Mouse (Mus musculus) liver, embryonic 15.5 days (tissue): ENCODE measurements around the gene Il17rc. TPM values are rescaled to one million over a fixed set of nuclear protein-coding genes. Genes with fewer than 3 reads are reported as not detected.
A peak's percentile ranks its signal among the peaks of the same experiment; 100 is the strongest.

Experiments used
- ATAC-seq: fragments of 200-750 bp; cut with Nextera tagmentation; 2 replicates; pipeline ENCODE4 v1.8.0; 2017; ENCODE audit warnings: moderate number of reproducible peaks, mild to moderate bottlenecking, moderate library complexity; ENCODE audit not compliant: insufficient read depth
- H3K27ac ChIP-seq: fragments of 300-500 bp; sonication (generic); replicated peaks from 2 replicates; pipeline ENCODE4 v1.5.1; 2015; ENCODE audit warnings: mild to moderate bottlenecking, inconsistent platforms
- H3K27me3 ChIP-seq: fragments of 300-500 bp; sonication (generic); 2 replicates; pipeline ENCODE4 v1.6.1; 2015; ENCODE audit warnings: mild to moderate bottlenecking, inconsistent platforms
- H3K36me3 ChIP-seq: fragments of 300-500 bp; sonication (generic); replicated peaks from 2 replicates; pipeline ENCODE4 v1.6.1; 2015; ENCODE audit warnings: moderate library complexity, mild to moderate bottlenecking, inconsistent platforms
- H3K4me1 ChIP-seq: fragments of 300-500 bp; sonication (generic); replicated peaks from 2 replicates; pipeline ENCODE4 v1.6.1; 2015; ENCODE audit warnings: inconsistent platforms
- H3K4me2 ChIP-seq: fragments of 300-500 bp; sonication (generic); 2 replicates; pipeline ENCODE4 v1.6.1; 2015; ENCODE audit warnings: moderate library complexity, mild to moderate bottlenecking, inconsistent platforms
- H3K4me3 ChIP-seq: fragments of 300-500 bp; sonication (generic); replicated peaks from 2 replicates; pipeline ENCODE4 v1.5.1; 2015; ENCODE audit warnings: mild to moderate bottlenecking, inconsistent platforms
- H3K9ac ChIP-seq: fragments of 300-500 bp; sonication (generic); 2 replicates; pipeline ENCODE4 v1.6.1; 2015; ENCODE audit warnings: moderate library complexity, mild to moderate bottlenecking, inconsistent platforms
- H3K9me3 ChIP-seq: fragments of 300-500 bp; sonication (generic); replicated peaks from 2 replicates; pipeline ENCODE4 v1.6.1; 2016; ENCODE audit warnings: inconsistent platforms
- WGBS: fragments of 180-500 bp; shearing (Covaris S2); methylation state at CpG from one replicate; pipeline ENCODE4 v1.1.7; 2015; ENCODE audit warnings: mixed read lengths; ENCODE audit not compliant: insufficient replicate concordance; 5-methylcytosine and 5-hydroxymethylcytosine counted together
- polyA plus RNA-seq: library from polyadenylated mRNA; unstranded; fragments of >200 nt; fragmentation: Nextera tagmentation; extraction: Ambion mirVana; gene quantifications from 2 replicates; pipeline ENCODE4 v1.2.1, GENCODE M21; 2015

The Il17rc gene
- polyA plus RNA-seq, 1 experiment from 2014 or later: 9.1 TPM

- Histone ChIP-seq H3K4me3 (peak overlapping the region; percentile 53), H3K9ac (no peak overlapping the region; the same call in 1 of the 2 replicates), H3K27ac (no peak overlapping the region), H3K4me2 (peak overlapping the region; percentile 80), H3K27me3 (peaks cover 57% of the 10 kb centered on the region), H3K4me1 (peaks cover 19% of the 10 kb centered on the region), H3K9me3 (no peaks in the 10 kb centered on the region), H3K36me3 (no peaks in the 10 kb centered on the region)
- no peak for ATAC-seq
- 37% methylated on average over 28 of the region's 28 CpGs for WGBS
Measured at GRCm38 (mm10) chr6:113495071-113495675, 23.9 kb downstream of the Il17rc start.

- ATAC-seq: no peak
- no peak overlapping the region for H3K4me3 ChIP-seq
- WGBS: 29% methylated on average over 6 of the region's 6 CpGs
Measured at GRCm38 (mm10) chr6:113499346-113499745, 28.1 kb downstream of the Il17rc start.

GRCm38 (mm10) chr6:113501388-113502084 is 30.3 kb downstream of the Il17rc start, which contains the start of gene Prrt3:
Prrt3 (minus strand) TSS chr6:113501931.
- Histone ChIP-seq H3K9me3 (no peaks in the 10 kb centered on the region), H3K4me3 (no peak within 1 kb of the TSS), H3K27ac (no peak within 1 kb of the TSS), H3K9ac (no peak within 1 kb of the TSS), H3K36me3 (no peaks in the 10 kb centered on the region), H3K4me1 (no peaks in the 10 kb centered on the region), H3K4me2 (no peak within 1 kb of the TSS), H3K27me3 (peaks cover 62% of the 10 kb centered on the region)
- 9% methylated on average over 32 of the region's 32 CpGs for WGBS
- ATAC-seq: no peak

More at GRCm38 (mm10) chr6:113499346-113499745, 28.1 kb downstream of the Il17rc start:
- H3K9me3 ChIP-seq: no peaks in the 10 kb centered on the region
- peaks cover 12% of the 10 kb centered on the region for H3K4me1 ChIP-seq
- peaks cover 84% of the 10 kb centered on the region for H3K27me3 ChIP-seq
- no peak overlapping the region for H3K4me2 ChIP-seq
- H3K36me3 ChIP-seq: no peaks in the 10 kb centered on the region
- no peak overlapping the region for H3K9ac ChIP-seq
- no peak overlapping the region for H3K27ac ChIP-seq

- no peak overlapping the region for H3K9ac ChIP-seq
- H3K4me2 ChIP-seq: no peak overlapping the region
- no peaks in the 10 kb centered on the region for H3K9me3 ChIP-seq
- no peak for ATAC-seq
- no peaks in the 10 kb centered on the region for H3K36me3 ChIP-seq
- no peak overlapping the region for H3K27ac ChIP-seq
- 56% methylated on average over 2 of the region's 2 CpGs for WGBS
- no peak overlapping the region for H3K4me3 ChIP-seq
- no peaks in the 10 kb centered on the region for H3K4me1 ChIP-seq
- H3K27me3 ChIP-seq: peaks cover 50% of the 10 kb centered on the region
Measured at GRCm38 (mm10) chr6:113502801-113503200, 31.6 kb downstream of the Il17rc start.

- Histone ChIP-seq H3K27me3 (peaks cover 24% of the 10 kb centered on the region), H3K4me3 (no peak overlapping the region), H3K9me3 (no peaks in the 10 kb centered on the region), H3K9ac (no peak overlapping the region), H3K4me1 (0 out of 2 replicates have a peak, but pooled peaks cover 3% of the 10 kb centered on the region), H3K4me2 (no peak overlapping the region), H3K36me3 (no peaks in the 10 kb centered on the region), H3K27ac (no peak overlapping the region)
- WGBS: 59% methylated on average over 1 of the region's 1 CpGs
- no peak for ATAC-seq
Measured at GRCm38 (mm10) chr6:113505689-113506088, 34.5 kb downstream of the Il17rc start.

GRCm38 (mm10) chr6:113507130-113507529 is 35.9 kb downstream of the Il17rc start:
- Histone ChIP-seq H3K27me3 (peaks cover 10% of the 10 kb centered on the region), H3K27ac (no peak overlapping the region), H3K9me3 (no peaks in the 10 kb centered on the region), H3K9ac (no peak overlapping the region), H3K4me1 (0 out of 2 replicates have a peak, but pooled peaks cover 3% of the 10 kb centered on the region), H3K4me2 (no peak overlapping the region), H3K4me3 (no peak overlapping the region), H3K36me3 (no peaks in the 10 kb centered on the region)
- no peak for ATAC-seq

- no peak for ATAC-seq
- Histone ChIP-seq H3K9me3 (no peaks in the 10 kb centered on the region), H3K4me1 (0 out of 2 replicates have a peak, but pooled peaks cover 3% of the 10 kb centered on the region)
Measured at GRCm38 (mm10) chr6:113508272-113508946, 37.2 kb downstream of the Il17rc start.

GRCm38 (mm10) chr6:113508947-113509280 is 37.7 kb downstream of the Il17rc start:
- Histone ChIP-seq H3K36me3 (peaks cover 9% of the 10 kb centered on the region), H3K27me3 (no peaks in the 10 kb centered on the region), H3K4me2 (no peak overlapping the region), H3K4me3 (no peak overlapping the region), H3K9ac (no peak overlapping the region), H3K4me1 (0 out of 2 replicates have a peak, but pooled peaks cover 3% of the 10 kb centered on the region), H3K27ac (no peak overlapping the region), H3K9me3 (no peaks in the 10 kb centered on the region)
- 50% methylated on average over 5 of the region's 5 CpGs for WGBS
- no peak for ATAC-seq

More at GRCm38 (mm10) chr6:113508272-113508946, 37.2 kb downstream of the Il17rc start:
- H3K27me3 ChIP-seq: no peaks in the 10 kb centered on the region; the same call in 1 of the 2 replicates
- H3K4me3 ChIP-seq: no peak overlapping the region
- no peak overlapping the region for H3K9ac ChIP-seq
- no peak overlapping the region for H3K27ac ChIP-seq
- WGBS: 55% methylated on average over 7 of the region's 7 CpGs
- H3K36me3 ChIP-seq: peaks cover 4% of the 10 kb centered on the region; the same call in 1 of the 2 replicates
- H3K4me2 ChIP-seq: no peak overlapping the region

GRCm38 (mm10) chr6:113513944-113514343 is 42.7 kb downstream of the Il17rc start:
- Histone ChIP-seq H3K9ac (no peak overlapping the region), H3K4me1 (no peaks in the 10 kb centered on the region), H3K27ac (no peak overlapping the region), H3K9me3 (no peaks in the 10 kb centered on the region), H3K4me2 (no peak overlapping the region), H3K27me3 (no peaks in the 10 kb centered on the region), H3K4me3 (no peak overlapping the region), H3K36me3 (peaks cover 59% of the 10 kb centered on the region)
- WGBS: 90% methylated on average over 6 of the region's 6 CpGs
- ATAC-seq: no peak

GRCm38 (mm10) chr6:113514600-113514999 is 43.4 kb downstream of the Il17rc start:
- ATAC-seq: no peak
- peaks cover 66% of the 10 kb centered on the region for H3K36me3 ChIP-seq
- no peaks in the 10 kb centered on the region for H3K9me3 ChIP-seq
- no peaks in the 10 kb centered on the region for H3K4me1 ChIP-seq
- no peak overlapping the region for H3K4me2 ChIP-seq
- H3K27me3 ChIP-seq: no peaks in the 10 kb centered on the region
- 49% methylated on average over 3 of the region's 3 CpGs for WGBS
- H3K4me3 ChIP-seq: no peak overlapping the region
- H3K27ac ChIP-seq: no peak overlapping the region
- no peak overlapping the region for H3K9ac ChIP-seq

GRCm38 (mm10) chr6:113517434-113518080 is 46.3 kb downstream of the Il17rc start:
- H3K9me3 ChIP-seq: no peaks in the 10 kb centered on the region
- no peaks in the 10 kb centered on the region for H3K4me1 ChIP-seq
- H3K27me3 ChIP-seq: no peaks in the 10 kb centered on the region
- H3K4me2 ChIP-seq: no peak overlapping the region
- H3K27ac ChIP-seq: no peak overlapping the region
- no peak overlapping the region for H3K9ac ChIP-seq
- H3K4me3 ChIP-seq: no peak overlapping the region
- ATAC-seq: no peak
- WGBS: 41% methylated on average over 8 of the region's 8 CpGs
- peaks cover 93% of the 10 kb centered on the region for H3K36me3 ChIP-seq
